Mouse (Mus musculus) neural tube, embryonic 11.5 days (tissue): ENCODE measurements around the gene Uaca. TPM values are rescaled to one million over a fixed set of nuclear protein-coding genes. Genes with fewer than 3 reads are reported as not detected.
A peak's percentile ranks its signal among the peaks of the same experiment; 100 is the strongest.

Experiments
- ATAC-seq: fragments of 200-750 bp; cut with Nextera tagmentation; 2 replicates; pipeline ENCODE4 v1.8.0; 2017; ENCODE audit warnings: moderate number of reproducible peaks, mild to moderate bottlenecking, moderate TSS enrichment, moderate library complexity; ENCODE audit not compliant: insufficient read depth, low FRiP score, low TSS enrichment
- DNase-seq: peaks from one replicate; pipeline ENCODE4 v3.0.0-alpha.2; 2015; ENCODE audit warnings: low spot score
- H3K27ac ChIP-seq: fragments of 300-500 bp; sonication (generic); 2 replicates; pipeline ENCODE4 v1.5.1; 2014; ENCODE audit warnings: low read depth, mild to moderate bottlenecking, low read length
- H3K27me3 ChIP-seq: fragments of 300-500 bp; sonication (generic); 2 replicates; pipeline ENCODE4 v1.6.1; 2014; ENCODE audit warnings: mild to moderate bottlenecking, low read length, mixed read lengths; ENCODE audit not compliant: control insufficient read depth, insufficient read depth
- H3K36me3 ChIP-seq: fragments of 300-500 bp; sonication (generic); 2 replicates; pipeline ENCODE4 v1.6.1; 2014; ENCODE audit warnings: mild to moderate bottlenecking, low read length, moderate library complexity, mixed read lengths; ENCODE audit not compliant: control insufficient read depth, insufficient read depth
- H3K4me1 ChIP-seq: fragments of 300-500 bp; sonication (generic); 2 replicates; pipeline ENCODE4 v1.6.1; 2014; ENCODE audit warnings: low read length, mixed read lengths; ENCODE audit not compliant: control insufficient read depth, insufficient read depth
- H3K4me2 ChIP-seq: fragments of 300-500 bp; sonication (generic); 2 replicates; pipeline ENCODE4 v1.6.1; 2014; ENCODE audit warnings: low read depth, mild to moderate bottlenecking, moderate library complexity
- H3K4me3 ChIP-seq: fragments of 300-500 bp; sonication (generic); 2 replicates; pipeline ENCODE4 v1.5.1; 2014; ENCODE audit warnings: low read depth, low read length
- H3K9ac ChIP-seq: fragments of 300-500 bp; sonication (generic); 2 replicates; pipeline ENCODE4 v1.6.1; 2014; ENCODE audit warnings: mild to moderate bottlenecking, low read length
- H3K9me3 ChIP-seq: fragments of 300-500 bp; sonication (generic); 2 replicates; pipeline ENCODE4 v1.6.1; 2016; ENCODE audit warnings: low read length; ENCODE audit not compliant: control insufficient read depth
- WGBS: fragments of 180-500 bp; shearing (Covaris S2); extraction: QIAGEN DNeasy Blood & Tissue Kit; methylation state at CpG from one replicate; pipeline ENCODE4 v1.1.7; 2014; 5-methylcytosine and 5-hydroxymethylcytosine counted together
- polyA plus RNA-seq: library from polyadenylated mRNA; unstranded; fragments of >200 nt; fragmentation: Nextera tagmentation; extraction: Ambion mirVana; gene quantifications from 2 replicates; pipeline ENCODE4 v1.2.1, GENCODE M21; 2014

Uaca gene
- 21.8 and 21.9 TPM in 2 replicates for polyA plus RNA-seq

DNA sequence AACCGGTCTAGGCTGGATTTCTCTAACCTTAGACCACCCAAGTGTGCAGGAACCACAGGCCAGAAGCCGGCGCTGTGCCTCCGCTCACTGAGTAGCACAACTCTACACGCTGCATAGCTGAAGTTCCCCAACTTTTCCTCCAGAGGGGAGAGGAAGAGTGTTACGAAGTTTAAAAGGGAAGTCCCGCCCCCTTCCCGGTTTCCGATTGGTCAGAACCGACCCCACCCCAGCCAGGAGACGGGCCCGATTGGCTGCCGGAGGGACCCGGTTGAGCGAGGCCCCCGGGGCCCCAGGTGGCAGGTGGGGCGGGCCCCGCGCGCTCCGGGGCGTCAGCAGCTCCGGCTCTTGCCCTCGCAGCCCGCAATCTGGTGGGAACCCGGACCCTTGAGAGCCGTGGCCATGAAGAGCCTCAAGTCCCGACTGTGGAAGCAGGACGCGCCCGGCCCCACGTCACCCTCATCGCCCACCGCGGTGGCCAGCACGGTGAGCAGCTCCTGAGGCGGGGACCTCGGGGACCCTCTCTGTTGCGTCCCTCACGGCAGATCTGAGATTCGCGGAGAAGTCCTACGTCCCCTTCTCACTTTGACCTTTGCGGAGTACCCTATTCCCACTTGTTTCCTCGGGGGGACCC is at the start of gene Uaca:
Uaca (plus strand) TSS at position 333 of the 631 bp plus-strand sequence.
- Histone ChIP-seq H3K9ac (peak within 1 kb of the TSS; percentile 69), H3K4me2 (peak within 1 kb of the TSS; percentile 95), H3K4me1 (0 out of 2 replicates have a peak, but pooled peaks cover 4% of the 10 kb centered on the region), H3K9me3 (no peaks in the 10 kb centered on the region), H3K4me3 (peak within 1 kb of the TSS; percentile 83), H3K36me3 (no peaks in the 10 kb centered on the region), H3K27me3 (no peaks in the 10 kb centered on the region), H3K27ac (peak within 1 kb of the TSS; percentile 46; the same call in 1 of the 2 replicates)
- 0% methylated on average over 45 of the region's 45 CpGs for WGBS
- peak; percentile 93 for ATAC-seq
- DNase-seq = peak; percentile 94

GRCm38 (mm10) chr9:60744971-60745370 is 49.4 kb upstream of the Uaca start:
- no peaks in the 10 kb centered on the region for H3K4me1 ChIP-seq
- DNase-seq = no peak
- no peaks in the 10 kb centered on the region for H3K27me3 ChIP-seq
- WGBS = 68% methylated on average over 4 of the region's 4 CpGs
- no peak overlapping the region for H3K27ac ChIP-seq
- H3K36me3 ChIP-seq = no peaks in the 10 kb centered on the region
- H3K9ac ChIP-seq = no peak overlapping the region
- no peak for ATAC-seq
- H3K9me3 ChIP-seq = no peaks in the 10 kb centered on the region
- H3K4me2 ChIP-seq = no peak overlapping the region
- H3K4me3 ChIP-seq = no peak overlapping the region

GRCm38 (mm10) chr9:60746561-60746960 is 47.8 kb upstream of the Uaca start:
- 34% methylated on average over 6 of the region's 6 CpGs for WGBS
- ATAC-seq = no peak

GRCm38 (mm10) chr9:60747672-60748071 is 46.7 kb upstream of the Uaca start:
- Histone ChIP-seq H3K27ac (no peak overlapping the region), H3K4me3 (no peak overlapping the region), H3K27me3 (no peaks in the 10 kb centered on the region), H3K36me3 (no peaks in the 10 kb centered on the region), H3K4me1 (no peaks in the 10 kb centered on the region), H3K4me2 (no peak overlapping the region), H3K9ac (no peak overlapping the region), H3K9me3 (no peaks in the 10 kb centered on the region)
- no peak for ATAC-seq
- no peak for DNase-seq
- 86% methylated on average over 5 of the region's 5 CpGs for whole genome bisulfite sequencing

More at GRCm38 (mm10) chr9:60746561-60746960, 47.8 kb upstream of the Uaca start:
- no peak overlapping the region for H3K4me3 ChIP-seq
- H3K27me3 ChIP-seq = no peaks in the 10 kb centered on the region
- no peak overlapping the region for H3K9ac ChIP-seq
- no peaks in the 10 kb centered on the region for H3K9me3 ChIP-seq
- H3K36me3 ChIP-seq = no peaks in the 10 kb centered on the region
- no peak overlapping the region for H3K27ac ChIP-seq
- H3K4me1 ChIP-seq = no peaks in the 10 kb centered on the region
- no peak for DNase-seq
- H3K4me2 ChIP-seq = no peak overlapping the region

DNA sequence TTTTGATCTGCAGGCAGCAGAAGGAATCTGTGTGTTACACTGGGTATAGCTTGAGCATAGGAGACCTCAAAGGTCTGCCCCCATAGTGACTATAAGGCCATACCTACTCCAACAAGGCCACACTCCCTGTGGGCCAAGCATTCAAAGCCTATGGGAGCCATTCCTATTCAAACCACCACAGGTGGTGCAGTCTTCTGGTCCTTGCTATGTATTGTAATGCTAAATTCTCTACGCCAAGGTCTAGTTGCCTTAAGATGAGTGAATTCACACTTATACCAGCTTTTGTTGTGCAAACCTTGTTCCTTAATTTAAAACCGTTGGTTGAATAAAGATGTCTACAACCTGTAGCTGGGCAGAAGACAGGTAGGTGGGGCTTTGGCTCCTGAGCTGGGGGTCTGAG is 46.2 kb upstream of the Uaca start:
- Histone ChIP-seq H3K9ac (no peak overlapping the region), H3K4me2 (no peak overlapping the region), H3K27me3 (no peaks in the 10 kb centered on the region), H3K4me1 (no peaks in the 10 kb centered on the region), H3K27ac (no peak overlapping the region), H3K4me3 (no peak overlapping the region), H3K36me3 (no peaks in the 10 kb centered on the region), H3K9me3 (no peaks in the 10 kb centered on the region)
- 81% methylated on average over 2 of the region's 2 CpGs for WGBS
- ATAC-seq = no peak
- no peak for DNase-seq

- ATAC-seq = no peak
- Histone ChIP-seq H3K27ac (no peak overlapping the region), H3K36me3 (no peaks in the 10 kb centered on the region), H3K9ac (no peak overlapping the region), H3K4me2 (no peak overlapping the region), H3K27me3 (no peaks in the 10 kb centered on the region), H3K4me1 (no peaks in the 10 kb centered on the region), H3K4me3 (no peak overlapping the region), H3K9me3 (no peaks in the 10 kb centered on the region)
- WGBS = 91% methylated on average over 2 of the region's 2 CpGs
- DNase-seq = no peak
Observed at GRCm38 (mm10) chr9:60749105-60749504, 45.2 kb upstream of the Uaca start.

DNA sequence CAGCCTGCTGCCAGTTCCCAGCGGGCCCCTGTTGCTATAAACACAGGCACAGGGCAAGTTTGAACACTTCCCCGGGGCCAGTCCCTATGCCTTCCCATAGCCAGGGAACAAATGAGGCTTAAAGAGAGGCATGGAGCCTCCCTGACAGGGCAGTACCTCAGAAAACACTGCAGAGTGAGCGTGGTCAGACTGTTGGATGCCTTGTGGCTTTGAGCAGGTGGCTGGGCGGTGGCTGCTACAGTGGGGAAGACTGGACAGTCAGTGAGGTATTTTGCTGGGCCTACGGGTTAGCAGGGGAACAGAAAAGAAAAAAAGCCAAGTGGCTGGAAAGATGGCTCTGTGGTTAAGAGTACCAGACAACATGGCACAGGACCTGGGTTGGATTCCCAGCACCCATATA is 43.2 kb upstream of the Uaca start:
- H3K27me3 ChIP-seq = no peaks in the 10 kb centered on the region
- ATAC-seq (no peak), DNase-seq (no peak)
- no peaks in the 10 kb centered on the region for H3K36me3 ChIP-seq
- H3K4me3 ChIP-seq = no peak overlapping the region
- H3K27ac ChIP-seq = no peak overlapping the region
- H3K4me1 ChIP-seq = no peaks in the 10 kb centered on the region
- H3K9me3 ChIP-seq = no peaks in the 10 kb centered on the region
- H3K9ac ChIP-seq = no peak overlapping the region
- H3K4me2 ChIP-seq = no peak overlapping the region
- whole genome bisulfite sequencing = 89% methylated on average over 5 of the region's 5 CpGs

DNA sequence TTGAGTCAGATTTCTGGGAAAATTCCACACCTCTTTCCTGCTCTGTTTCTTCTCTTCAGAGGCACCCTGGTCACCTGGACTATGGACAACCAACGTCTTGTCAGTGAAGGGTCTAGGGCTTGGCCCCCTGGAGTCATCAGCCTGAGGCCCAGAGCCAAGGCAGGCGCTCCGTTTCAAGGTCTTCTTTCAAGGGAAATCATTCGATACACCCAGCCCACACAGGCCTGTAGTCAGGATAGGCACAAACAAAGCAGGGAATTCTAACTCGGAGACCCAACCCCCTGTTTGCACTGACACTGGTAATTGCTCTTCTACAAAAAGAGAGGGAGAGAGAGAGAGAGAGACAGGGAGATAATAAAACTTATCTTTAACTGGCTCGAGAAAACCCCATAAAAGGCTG is 42.4 kb upstream of the Uaca start:
- Histone ChIP-seq H3K36me3 (no peaks in the 10 kb centered on the region), H3K27ac (no peak overlapping the region), H3K9me3 (no peaks in the 10 kb centered on the region), H3K27me3 (no peaks in the 10 kb centered on the region), H3K4me3 (no peak overlapping the region), H3K4me2 (no peak overlapping the region), H3K9ac (no peak overlapping the region), H3K4me1 (no peaks in the 10 kb centered on the region)
- ATAC-seq (no peak), DNase-seq (no peak)
- 41% methylated on average over 6 of the region's 6 CpGs for WGBS

DNA sequence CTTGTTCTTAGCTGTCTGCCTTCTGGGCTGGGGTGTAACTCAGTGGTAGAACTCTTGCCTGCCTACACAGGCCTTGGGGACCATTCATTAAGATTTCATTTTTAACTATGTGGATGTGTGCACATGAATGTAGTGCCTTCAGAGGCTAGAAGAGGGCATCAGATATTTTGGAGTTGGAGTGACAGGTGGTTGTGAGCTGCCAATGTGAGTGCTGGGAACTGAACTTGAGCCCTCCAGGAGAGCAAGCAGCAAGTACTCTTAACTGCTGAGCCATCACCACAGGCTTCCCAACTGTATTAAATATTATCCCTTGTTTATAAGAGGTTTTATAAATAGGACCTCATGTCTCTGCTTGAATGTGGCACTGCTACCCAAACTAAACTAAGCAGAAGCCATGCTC is 41.7 kb upstream of the Uaca start:
- no peak for ATAC-seq
- no peak overlapping the region for H3K27ac ChIP-seq
- DNase-seq = no peak

More for the DNA sequence above, 41.7 kb upstream of the Uaca start:
- Histone ChIP-seq H3K9ac (no peak overlapping the region), H3K9me3 (no peaks in the 10 kb centered on the region), H3K36me3 (no peaks in the 10 kb centered on the region), H3K4me3 (no peak overlapping the region), H3K4me2 (no peak overlapping the region), H3K4me1 (no peaks in the 10 kb centered on the region), H3K27me3 (no peaks in the 10 kb centered on the region)
